Mouse (Mus musculus) heart, adult 8-10 months (tissue): ENCODE measurements at regions not wholly inside any gene's neighbourhood (a gene's known extent, or its start where the extent isn't known, plus 50 kb on each side); places are given as distances from the start of the nearest gene placed in this dataset.

Experiments
- DNase-seq: peaks from one replicate; pipeline ENCODE4 v3.0.0; 2022; ENCODE audit warnings: low spot score

- DNase-seq = no peak
These were observed 180.8 kb downstream of the Stim2 start for GRCm38 (mm10) chr5:54178966-54179547.

- peak; percentile 73 for DNase-seq
These were observed 181.9 kb downstream of the Stim2 start for GRCm38 (mm10) chr5:54180192-54180611.

GRCm38 (mm10) chr5:54180640-54181326 is 182.5 kb downstream of the Stim2 start:
- DNase-seq = no peak

- DNase-seq = no peak
These were observed 183.1 kb downstream of the Stim2 start for GRCm38 (mm10) chr5:54181327-54181863.

- DNase-seq = no peak
These were observed 184.5 kb downstream of the Stim2 start for GRCm38 (mm10) chr5:54182754-54183153.

- DNase-seq = no peak
These were observed 187.4 kb downstream of the Stim2 start for GRCm38 (mm10) chr5:54185662-54186061.

- DNase-seq = no peak
These were observed 187.9 kb downstream of the Stim2 start for GRCm38 (mm10) chr5:54186076-54186676.

GRCm38 (mm10) chr5:54191688-54192087 is 193.4 kb downstream of the Stim2 start:
- DNase-seq = no peak

- no peak for DNase-seq
These were observed 196.5 kb downstream of the Stim2 start for GRCm38 (mm10) chr5:54194846-54195245.

GRCm38 (mm10) chr5:54200032-54200431 is 201.7 kb downstream of the Stim2 start:
- DNase-seq = no peak

- no peak for DNase-seq
These were observed 202.3 kb downstream of the Stim2 start for GRCm38 (mm10) chr5:54200587-54200986.

- no peak for DNase-seq
These were observed 213.2 kb downstream of the Stim2 start for GRCm38 (mm10) chr5:54211457-54211856.

- no peak for DNase-seq
These were observed 213.8 kb downstream of the Stim2 start for GRCm38 (mm10) chr5:54212038-54212589.

- no peak for DNase-seq
These were observed 226.7 kb downstream of the Stim2 start for GRCm38 (mm10) chr5:54225031-54225430.

- no peak for DNase-seq
These were observed 236.3 kb downstream of the Stim2 start for GRCm38 (mm10) chr5:54234580-54234979.

GRCm38 (mm10) chr5:54235226-54235625 is 236.9 kb downstream of the Stim2 start:
- DNase-seq = no peak

- no peak for DNase-seq
These were observed 238.9 kb downstream of the Stim2 start for GRCm38 (mm10) chr5:54237226-54237625.

GRCm38 (mm10) chr5:54238646-54239167 is 240.4 kb downstream of the Stim2 start:
- no peak for DNase-seq

- no peak for DNase-seq
These were observed 241.3 kb downstream of the Stim2 start for GRCm38 (mm10) chr5:54239586-54239985.

- no peak for DNase-seq
These were observed 243.0 kb downstream of the Stim2 start for GRCm38 (mm10) chr5:54241169-54241917.

GRCm38 (mm10) chr5:54242126-54242525 is 243.8 kb downstream of the Stim2 start:
- DNase-seq = no peak

- no peak for DNase-seq
These were observed 253.7 kb downstream of the Stim2 start for GRCm38 (mm10) chr5:54252038-54252437.
